Mouse (Mus musculus): ENCODE measurements at regions not wholly inside any gene's neighbourhood (a gene's known extent, or its start where the extent isn't known, plus 50 kb on each side); places are given as distances from the start of the nearest gene placed in this dataset.

- no peak for TF ChIP-seq POLR2A (IDR thresholded peaks at IDR 0.05; ENCODE audit: borderline replicate concordance, insufficient read depth, low read length)
- TF ChIP-seq CTCF (IDR thresholded peaks at IDR 0.05; ENCODE audit: borderline replicate concordance, insufficient read depth, low read depth, low read length), result no peak
These were observed 849.5 kb downstream of the Brinp3 start for GRCm38 (mm10) chr1:147344027-147344426.
